Mouse (Mus musculus): Measurements from ENCODE around the gene Slc22a7.
A peak's percentile ranks its signal among the peaks of the same experiment; 100 is the strongest.

Gene Slc22a7

DNA sequence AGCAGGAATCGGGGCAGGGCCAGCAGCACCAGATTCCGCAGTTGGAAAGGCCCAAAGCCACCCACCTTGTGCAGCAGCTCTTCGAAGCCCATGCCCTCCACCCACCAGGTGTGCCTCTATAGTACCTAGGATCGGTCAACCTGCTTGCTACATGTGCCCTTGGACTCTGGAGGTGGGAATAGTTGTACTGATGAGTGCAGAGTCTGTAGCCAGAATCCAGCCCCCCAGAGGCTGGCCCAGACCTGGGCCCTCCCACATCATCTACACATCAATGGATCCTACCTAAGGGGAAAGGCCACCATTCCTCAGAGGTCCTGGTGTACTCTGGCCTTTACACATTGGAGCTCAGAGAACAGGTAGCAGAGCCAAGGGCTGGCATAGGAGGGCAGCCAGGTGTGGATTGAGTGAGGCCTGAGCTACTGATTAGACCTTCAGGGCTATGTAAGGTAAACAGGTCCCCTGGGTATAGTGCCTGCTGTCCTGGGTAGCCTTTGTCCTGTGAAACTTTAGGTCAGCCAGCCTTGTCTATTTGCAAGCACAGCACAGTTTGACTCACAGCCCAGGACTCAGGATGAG lies at the start of gene Slc22a7:
Slc22a7 (minus strand) TSS at position 160 of the 576 bp plus-strand sequence.
- DNase-seq = no peak

- no peak for DNase-seq
Observed at GRCm38 (mm10) chr17:46487431-46487830, 49.2 kb upstream of the Slc22a7 start, which contains the start of gene Ttbk1. Ttbk1 (minus strand) TSS chr17:46487675.

- no peak for DNase-seq
Observed at GRCm38 (mm10) chr17:46486995-46487394, 48.7 kb upstream of the Slc22a7 start.

DNA sequence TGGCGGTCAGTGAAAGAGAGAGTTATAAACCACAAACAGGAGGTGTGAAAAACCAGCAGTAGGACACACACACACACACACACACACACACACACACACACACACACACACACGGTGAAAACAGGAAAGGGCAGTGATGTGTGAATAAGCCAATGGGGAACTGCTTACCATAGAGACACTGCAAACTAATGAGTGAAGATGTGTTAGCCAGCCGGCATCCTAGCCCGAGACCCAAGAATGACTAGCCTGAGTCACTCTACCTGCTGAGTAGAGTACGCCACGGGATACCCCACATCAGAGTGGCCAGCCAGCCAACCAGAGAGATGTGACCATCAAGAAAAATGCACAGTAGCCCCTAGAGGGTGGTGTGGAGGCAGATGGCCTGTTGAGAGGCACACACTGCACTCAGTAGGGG lies 46.2 kb upstream of the Slc22a7 start:
- DNase-seq = no peak

DNA sequence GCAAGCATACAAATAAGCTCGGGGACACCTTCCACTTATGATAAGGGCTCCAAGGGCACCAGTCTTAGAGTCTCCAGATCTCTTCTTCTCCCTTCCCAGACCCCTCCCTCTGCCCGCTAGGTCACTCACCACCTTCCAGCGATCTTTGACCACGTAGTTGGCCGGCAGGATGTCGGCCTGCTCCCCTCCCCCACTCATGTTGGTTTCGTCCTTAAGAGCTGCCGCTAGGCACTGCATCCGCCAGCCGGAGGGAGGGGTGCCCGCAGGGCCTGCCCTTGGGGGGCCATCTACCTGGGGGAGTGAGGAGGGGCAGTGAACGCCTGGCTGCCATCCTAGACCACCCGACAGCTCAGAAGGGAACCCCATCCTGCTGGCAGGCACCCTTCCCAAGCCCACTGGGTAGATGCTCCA lies 45.8 kb upstream of the Slc22a7 start:
- peak; percentile 75 for DNase-seq

DNA sequence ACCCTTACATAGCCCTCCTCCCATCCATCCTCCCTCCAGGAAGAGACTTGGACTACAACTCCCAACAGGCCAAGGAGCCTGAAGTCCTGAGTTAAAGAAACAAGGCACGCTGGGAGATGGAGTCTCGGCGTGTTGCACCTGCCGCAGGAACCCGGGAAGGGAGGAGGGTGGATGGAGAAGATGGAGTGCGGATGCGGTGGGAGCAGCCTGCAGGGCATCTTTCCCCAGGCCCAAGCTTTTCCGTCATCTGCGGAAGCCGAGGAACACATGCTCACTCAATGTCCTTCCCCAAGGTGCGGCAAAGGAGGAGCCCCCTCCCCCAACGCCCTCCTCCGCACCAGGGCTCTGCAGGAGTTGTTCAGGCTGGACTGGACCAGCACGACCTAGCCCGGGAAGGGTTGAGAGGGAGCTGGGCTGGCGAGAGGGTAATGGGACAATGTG lies 45.3 kb upstream of the Slc22a7 start:
- peak; percentile 69 for DNase-seq

GRCm38 (mm10) chr17:46477286-46477685 lies 39.0 kb upstream of the Slc22a7 start:
- DNase-seq = no peak

- DNase-seq = no peak
Observed at GRCm38 (mm10) chr17:46476601-46477000, 38.3 kb upstream of the Slc22a7 start.

GRCm38 (mm10) chr17:46467830-46468229 lies 29.6 kb upstream of the Slc22a7 start:
- no peak for DNase-seq

- DNase-seq = no peak
Observed at GRCm38 (mm10) chr17:46462226-46462625, 24.0 kb upstream of the Slc22a7 start.

- peak; percentile 50 for DNase-seq
Observed at GRCm38 (mm10) chr17:46461347-46461746, 23.1 kb upstream of the Slc22a7 start.

DNA sequence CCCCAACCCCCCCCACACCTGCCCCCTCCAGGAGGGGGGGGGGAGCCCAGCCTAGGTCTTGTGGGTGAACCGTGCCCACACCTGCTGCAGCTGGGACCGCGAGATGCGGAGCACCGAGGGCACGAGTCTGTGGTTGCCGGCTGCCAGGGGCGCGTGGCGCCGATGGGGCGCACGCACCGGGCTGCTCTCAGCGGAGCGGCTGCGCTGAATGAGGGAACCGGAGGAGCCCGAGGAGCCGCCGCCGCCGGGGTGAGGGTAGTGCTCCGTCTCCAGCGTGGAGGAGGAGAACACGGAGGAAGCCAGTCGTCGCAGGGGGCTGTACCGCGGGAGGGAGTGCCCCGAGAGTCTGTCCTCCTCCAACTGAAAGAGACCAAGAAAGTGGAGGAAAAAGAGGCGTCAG lies 22.4 kb upstream of the Slc22a7 start:
- DNase-seq = peak; percentile 40

GRCm38 (mm10) chr17:46458439-46458838 lies 20.2 kb upstream of the Slc22a7 start:
- DNase-seq = no peak

DNA sequence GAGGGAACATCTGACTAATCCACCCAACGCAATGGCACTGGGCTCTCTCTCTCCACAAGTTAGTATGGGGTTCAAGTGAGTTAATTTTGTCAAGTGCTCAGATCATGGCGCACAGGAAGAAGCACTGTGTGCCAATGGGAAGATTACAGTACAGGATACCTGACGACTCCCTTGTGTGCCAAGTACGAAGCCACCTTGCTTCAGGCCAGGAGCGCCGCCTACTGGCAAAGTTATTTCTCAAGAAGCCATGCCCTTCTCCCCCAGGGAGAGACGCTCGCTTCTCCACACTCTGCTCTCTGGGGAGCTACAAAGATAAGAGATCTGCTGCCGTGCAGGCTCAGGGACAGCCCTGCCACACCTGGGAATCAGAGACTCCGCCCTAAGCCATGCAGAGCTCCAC lies 19.5 kb upstream of the Slc22a7 start:
- DNase-seq = peak; percentile 75

- peak; percentile 71 for DNase-seq
Observed at GRCm38 (mm10) chr17:46455110-46455691, 16.9 kb upstream of the Slc22a7 start.

GRCm38 (mm10) chr17:46454539-46454938 lies 16.3 kb upstream of the Slc22a7 start:
- DNase-seq = no peak

- no peak for DNase-seq
Observed at GRCm38 (mm10) chr17:46453970-46454411, 15.7 kb upstream of the Slc22a7 start.

GRCm38 (mm10) chr17:46453302-46453948 lies 15.2 kb upstream of the Slc22a7 start:
- DNase-seq = no peak

DNA sequence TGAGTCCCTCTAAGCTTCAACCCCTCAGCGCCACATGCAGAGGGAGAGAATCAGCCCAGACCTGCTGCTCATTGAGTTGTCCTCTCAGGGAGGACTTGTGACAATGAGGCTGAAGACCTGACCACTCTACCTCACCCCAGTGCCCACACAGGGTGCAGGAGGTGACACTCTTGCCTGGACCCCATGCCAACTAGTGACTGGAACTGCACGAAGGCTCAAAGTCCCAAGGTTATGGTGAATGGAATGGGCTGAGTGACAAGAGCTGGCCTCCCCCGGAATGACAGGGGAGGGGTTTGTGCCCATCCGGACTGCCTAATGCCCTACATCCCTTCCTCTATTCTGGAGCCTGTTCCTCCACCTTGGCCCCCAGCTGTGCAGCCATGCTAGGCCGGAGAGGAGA lies 14.4 kb upstream of the Slc22a7 start:
- DNase-seq = no peak

DNA sequence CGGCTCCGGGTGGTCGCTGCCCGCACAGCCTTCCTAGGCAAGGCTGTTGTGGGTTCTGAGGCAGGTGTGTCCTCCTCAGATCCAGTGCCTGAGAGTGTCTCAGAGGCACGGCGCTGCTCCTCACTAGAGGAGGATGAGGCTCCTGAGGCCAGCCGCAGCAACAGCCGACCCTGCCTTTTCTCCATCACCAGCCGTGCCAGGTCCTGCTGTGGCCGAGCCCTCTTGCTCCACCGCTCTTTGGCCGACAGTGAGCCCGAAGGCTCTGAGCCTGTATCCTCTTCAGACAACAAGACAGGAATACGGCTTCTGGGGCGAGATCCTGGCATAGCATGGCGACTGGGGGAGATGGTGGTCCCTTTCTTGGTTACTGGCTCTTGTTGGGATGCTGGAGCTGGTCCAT lies 8.0 kb upstream of the Slc22a7 start:
- DNase-seq = no peak

GRCm38 (mm10) chr17:46444839-46445579 lies 6.8 kb upstream of the Slc22a7 start:
- DNase-seq = peak; percentile 45

- DNase-seq = no peak
Observed at GRCm38 (mm10) chr17:46439176-46439575, 919 bp upstream of the Slc22a7 start.

GRCm38 (mm10) chr17:46436672-46437366 lies 1.4 kb downstream of the Slc22a7 start:
- peak; percentile 67 for DNase-seq

All from kidney, postnatal 10 days (tissue).